Mouse (Mus musculus) embryonic facial prominence, embryonic 11.5 days (tissue): ENCODE results near the gene Akap9. TPM values are rescaled to one million over a fixed set of nuclear protein-coding genes. Genes with fewer than 3 reads are reported as not detected.
A peak's percentile ranks its signal among the peaks of the same experiment; 100 is the strongest.

Experiments
- ATAC-seq: fragments of 200-750 bp; cut with Nextera tagmentation; replicated peaks from 2 replicates; pipeline ENCODE4 v1.8.0; 2017; ENCODE audit warnings: low read depth; ENCODE audit not compliant: insufficient number of reproducible peaks, low FRiP score, low TSS enrichment
- DNase-seq: peaks from one replicate; pipeline ENCODE4 v3.0.0-alpha.2; 2015; ENCODE audit warnings: low spot score
- H3K27ac ChIP-seq: fragments of 300-500 bp; sonication (generic); replicated peaks from 2 replicates; pipeline ENCODE4 v1.5.1; 2014; ENCODE audit warnings: mild to moderate bottlenecking, low read depth, low read length, control low read depth
- H3K27me3 ChIP-seq: fragments of 300-500 bp; sonication (generic); 2 replicates; pipeline ENCODE4 v1.6.1; 2014; ENCODE audit warnings: mild to moderate bottlenecking, low read length, moderate library complexity, mixed read lengths; ENCODE audit not compliant: control insufficient read depth, insufficient read depth
- H3K36me3 ChIP-seq: fragments of 300-500 bp; sonication (generic); replicated peaks from 2 replicates; pipeline ENCODE4 v1.6.1; 2014; ENCODE audit warnings: low read depth, mild to moderate bottlenecking, low read length, moderate library complexity, mixed read lengths; ENCODE audit not compliant: control insufficient read depth, insufficient read depth
- H3K4me1 ChIP-seq: fragments of 300-500 bp; sonication (generic); 2 replicates; pipeline ENCODE4 v1.6.1; 2014; ENCODE audit warnings: low read length, mixed read lengths; ENCODE audit not compliant: control insufficient read depth, insufficient read depth
- H3K4me2 ChIP-seq: fragments of 300-500 bp; sonication (generic); 2 replicates; pipeline ENCODE4 v1.6.1; 2014; ENCODE audit warnings: low read depth, mild to moderate bottlenecking, control low read depth, low read length, moderate library complexity
- H3K4me3 ChIP-seq: fragments of 300-500 bp; sonication (generic); 2 replicates; pipeline ENCODE4 v1.5.1; 2014; ENCODE audit warnings: low read depth, low read length, control low read depth
- H3K9ac ChIP-seq: fragments of 300-500 bp; sonication (generic); replicated peaks from 2 replicates; pipeline ENCODE4 v1.6.1; 2014; ENCODE audit warnings: mild to moderate bottlenecking, control low read depth, low read length
- H3K9me3 ChIP-seq: fragments of 300-500 bp; sonication (generic); replicated peaks from 2 replicates; pipeline ENCODE4 v1.6.1; 2016; ENCODE audit warnings: mild to moderate bottlenecking, low read length, inconsistent platforms, mixed read lengths; ENCODE audit not compliant: control insufficient read depth
- WGBS: fragments of 180-500 bp; shearing (Covaris S2); extraction: QIAGEN DNeasy Blood & Tissue Kit; methylation state at CpG from one replicate; pipeline ENCODE4 v1.1.7; 2014; 5-methylcytosine and 5-hydroxymethylcytosine counted together
- polyA plus RNA-seq: library from polyadenylated mRNA; unstranded; fragments of >200 nt; fragmentation: Nextera tagmentation; extraction: Ambion mirVana; gene quantifications from 2 replicates; pipeline ENCODE4 v1.2.1, GENCODE M21; 2014

Akap9 gene
- polyA plus RNA-seq, 1 experiment from 2014 or later = 97.9 TPM

DNA sequence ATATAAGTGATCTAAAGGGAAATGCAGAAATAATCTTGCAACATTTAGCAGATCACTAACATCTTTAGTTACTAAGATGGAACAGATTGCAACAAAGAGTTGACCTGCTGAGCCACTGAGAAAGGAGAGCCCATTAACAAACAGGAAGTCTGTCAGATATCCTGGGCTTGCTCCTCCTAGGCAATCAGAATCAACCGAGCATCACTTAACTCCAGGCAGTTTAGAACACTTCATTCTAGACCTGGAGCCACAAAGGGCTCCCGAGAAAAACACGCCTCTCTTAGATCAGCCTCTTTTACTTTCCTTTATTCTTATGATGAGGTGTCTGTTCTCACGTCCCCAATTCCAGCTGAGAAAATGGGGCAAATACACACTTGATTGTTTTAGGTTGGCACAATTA lies 1.2 kb upstream of the Akap9 start:
- ATAC-seq = no peak
- peak; percentile 26 for DNase-seq
- Histone ChIP-seq H3K27me3 (no peaks in the 10 kb centered on the region), H3K9ac (no peak overlapping the region), H3K4me1 (peaks cover 4% of the 10 kb centered on the region; the same call in 1 of the 2 replicates), H3K9me3 (no peaks in the 10 kb centered on the region), H3K36me3 (no peaks in the 10 kb centered on the region), H3K4me2 (no peak overlapping the region), H3K27ac (no peak overlapping the region), H3K4me3 (no peak overlapping the region)
- WGBS = 42% methylated on average over 4 of the region's 4 CpGs

DNA sequence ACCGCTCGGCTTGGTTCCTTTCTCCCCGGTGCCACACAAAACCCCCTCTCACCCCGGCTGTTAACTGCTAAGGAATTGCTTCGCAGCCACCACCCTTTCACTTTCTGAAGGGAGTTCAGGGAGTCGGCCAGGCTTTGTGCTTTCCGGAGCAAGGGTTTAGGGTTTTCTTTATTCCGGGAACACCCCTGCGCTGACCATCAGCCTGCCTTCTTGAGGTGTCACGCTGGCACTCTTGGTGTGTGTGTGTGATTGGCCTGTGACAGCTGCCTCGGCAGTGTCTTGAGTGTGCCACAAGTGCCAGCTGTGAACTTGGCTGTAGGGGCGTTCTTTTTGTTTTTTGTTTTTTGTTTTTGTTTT lies 814 bp downstream of the Akap9 start:
- Histone ChIP-seq H3K36me3 (no peaks in the 10 kb centered on the region), H3K27ac (peak overlapping the region; percentile 77), H3K27me3 (no peaks in the 10 kb centered on the region), H3K9ac (peak overlapping the region; percentile 96), H3K4me1 (peaks cover 4% of the 10 kb centered on the region; the same call in 1 of the 2 replicates), H3K4me2 (peak overlapping the region; percentile 59), H3K9me3 (no peaks in the 10 kb centered on the region), H3K4me3 (peak overlapping the region; percentile 92)
- ATAC-seq = peak; percentile 68
- peak; percentile 61 for DNase-seq
- WGBS = under 1% methylated on average over 12 of the region's 12 CpGs

DNA sequence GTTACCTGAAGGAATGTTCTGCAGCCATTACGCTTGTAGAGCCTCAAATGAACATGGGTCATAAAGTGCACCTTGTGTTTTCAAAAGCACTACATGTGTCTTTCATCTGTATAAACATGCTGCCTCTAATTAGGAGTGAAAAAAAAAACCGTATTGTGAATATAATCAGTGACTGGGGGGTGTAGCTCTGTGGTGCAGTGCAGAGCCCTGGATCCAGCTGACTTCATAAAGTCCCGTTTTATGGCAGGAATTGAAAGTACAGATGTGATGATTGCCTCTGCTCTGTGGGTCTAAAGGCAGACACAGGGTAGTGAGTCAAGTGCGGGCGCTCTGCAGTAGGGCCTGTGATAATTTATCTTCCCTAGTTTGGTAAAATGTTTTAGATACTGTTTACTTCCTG lies 2.9 kb downstream of the Akap9 start:
- no peak overlapping the region for H3K9ac ChIP-seq

DNA sequence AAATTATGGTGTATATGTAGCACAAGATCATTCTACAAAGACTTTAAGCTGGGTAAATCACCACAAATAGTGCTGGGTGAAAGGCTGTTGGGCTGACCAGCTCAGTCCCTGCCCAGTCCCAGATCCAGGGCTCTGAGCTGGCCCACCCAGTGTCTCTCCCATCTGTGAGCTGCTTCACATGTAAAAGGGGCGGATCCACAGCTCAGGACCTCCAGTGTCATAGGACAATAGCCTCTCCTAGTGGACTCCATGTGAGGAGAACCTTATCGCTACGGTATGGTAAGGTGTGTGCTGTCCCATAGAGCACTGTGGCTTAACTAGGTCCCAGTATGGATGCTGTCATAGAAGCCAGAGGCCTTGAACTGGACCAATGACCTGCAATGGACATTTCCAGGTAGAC lies 3.8 kb downstream of the Akap9 start:
- Histone ChIP-seq H3K4me3 (no peak overlapping the region), H3K4me2 (no peak overlapping the region), H3K27me3 (no peaks in the 10 kb centered on the region), H3K9me3 (no peaks in the 10 kb centered on the region), H3K27ac (no peak overlapping the region), H3K36me3 (no peaks in the 10 kb centered on the region), H3K9ac (no peak overlapping the region), H3K4me1 (peaks cover 4% of the 10 kb centered on the region; the same call in 1 of the 2 replicates)
- DNase-seq = no peak
- 92% methylated on average over 3 of the region's 3 CpGs for WGBS
- ATAC-seq = no peak

More for the DNA sequence above, 2.9 kb downstream of the Akap9 start:
- no peaks in the 10 kb centered on the region for H3K27me3 ChIP-seq
- ATAC-seq (no peak), DNase-seq (no peak)
- 61% methylated on average over 5 of the region's 5 CpGs for WGBS
- H3K9me3 ChIP-seq = no peaks in the 10 kb centered on the region
- H3K4me3 ChIP-seq = no peak overlapping the region
- no peak overlapping the region for H3K27ac ChIP-seq
- no peaks in the 10 kb centered on the region for H3K36me3 ChIP-seq
- peaks cover 4% of the 10 kb centered on the region; the same call in 1 of the 2 replicates for H3K4me1 ChIP-seq
- H3K4me2 ChIP-seq = no peak overlapping the region

DNA sequence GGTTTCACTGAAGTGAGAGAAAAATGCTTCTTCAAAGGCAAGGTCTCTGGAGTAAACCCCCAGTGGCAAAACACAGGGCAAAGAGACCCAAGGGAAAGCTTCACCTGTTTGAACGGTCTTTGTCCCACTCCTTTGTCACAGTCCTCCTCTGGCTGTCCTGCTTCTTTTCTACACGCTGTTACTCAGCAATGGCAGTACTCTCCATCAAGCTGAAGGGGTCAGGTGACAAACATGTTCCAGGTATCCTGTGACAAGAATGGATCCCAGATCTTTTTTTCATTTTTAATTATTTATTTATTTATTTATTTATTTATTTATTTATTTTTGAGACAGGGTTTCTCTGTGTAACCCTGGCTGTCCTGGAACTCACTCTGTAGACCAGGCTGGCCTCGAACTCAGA lies 5.7 kb downstream of the Akap9 start:
- H3K27ac ChIP-seq = no peak overlapping the region
- WGBS = 93% methylated on average over 3 of the region's 3 CpGs
- no peak for DNase-seq
- no peak for ATAC-seq
- no peaks in the 10 kb centered on the region for H3K36me3 ChIP-seq
- H3K4me3 ChIP-seq = no peak overlapping the region
- peaks cover 4% of the 10 kb centered on the region; the same call in 1 of the 2 replicates for H3K4me1 ChIP-seq
- no peak overlapping the region for H3K4me2 ChIP-seq
- H3K9me3 ChIP-seq = no peaks in the 10 kb centered on the region
- no peaks in the 10 kb centered on the region for H3K27me3 ChIP-seq
- no peak overlapping the region for H3K9ac ChIP-seq

DNA sequence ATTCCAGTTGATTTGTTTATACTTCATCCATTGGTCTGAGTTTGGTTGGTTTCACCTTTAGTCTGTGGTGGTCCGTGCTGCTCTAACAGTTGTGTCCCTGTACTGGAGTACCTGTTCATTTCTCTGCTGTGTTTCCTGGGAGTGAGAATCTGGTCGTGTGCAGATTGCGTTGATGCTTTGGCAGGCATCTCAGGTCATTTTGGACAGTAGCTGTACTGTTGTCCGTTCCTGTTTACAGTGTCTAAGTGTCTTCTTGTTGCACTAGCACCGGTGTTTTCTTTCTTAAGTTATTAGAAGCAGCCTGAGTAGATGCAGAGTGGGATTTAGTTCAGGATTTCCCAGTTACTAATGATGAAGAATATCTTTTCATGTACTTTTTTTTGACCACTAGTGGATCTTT lies 7.4 kb downstream of the Akap9 start:
- Histone ChIP-seq H3K27ac (no peak overlapping the region), H3K9ac (no peak overlapping the region), H3K36me3 (no peaks in the 10 kb centered on the region), H3K4me3 (no peak overlapping the region), H3K9me3 (no peaks in the 10 kb centered on the region), H3K4me1 (no peaks in the 10 kb centered on the region), H3K4me2 (no peak overlapping the region), H3K27me3 (no peaks in the 10 kb centered on the region)
- 96% methylated on average over 5 of the region's 5 CpGs for WGBS
- ATAC-seq (no peak), DNase-seq (no peak)

DNA sequence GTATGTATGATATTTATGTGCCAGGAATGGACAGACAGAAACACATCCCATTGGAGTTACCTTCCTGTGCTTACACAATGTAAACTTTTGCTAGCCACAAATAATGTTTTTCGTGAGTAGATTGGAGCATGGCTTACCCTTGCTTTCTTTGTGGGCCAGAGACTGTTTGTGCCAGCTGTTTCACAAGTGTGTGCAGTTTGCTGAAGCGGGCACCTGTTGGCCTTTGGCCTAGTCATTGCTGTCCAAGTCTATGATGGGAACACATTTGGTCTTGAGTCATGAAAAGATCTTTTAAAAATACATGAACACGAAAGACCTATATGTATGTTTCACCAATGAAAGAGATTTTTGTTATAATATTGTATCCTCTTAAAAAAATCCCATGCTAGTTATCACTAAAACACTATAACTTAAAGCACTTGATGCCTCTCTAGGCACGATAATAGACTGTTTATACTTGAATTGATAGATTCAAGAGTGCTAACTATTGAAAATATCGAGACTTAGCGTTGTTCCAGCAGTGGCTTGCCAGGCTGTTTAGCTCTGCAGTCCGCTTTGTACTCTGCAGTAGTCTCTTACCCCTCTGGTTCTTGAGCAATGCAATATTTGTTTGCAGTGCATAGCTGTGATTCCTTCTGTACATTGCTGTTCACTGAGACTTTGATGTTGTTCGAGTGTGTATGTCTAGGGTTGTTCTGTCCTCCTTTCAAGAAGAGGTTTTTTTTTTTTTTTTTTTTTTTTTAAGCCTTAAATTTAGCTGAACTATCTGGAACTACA lies 8.1 kb downstream of the Akap9 start:
- no peak for DNase-seq
- WGBS = 90% methylated on average over 8 of the region's 8 CpGs

DNA sequence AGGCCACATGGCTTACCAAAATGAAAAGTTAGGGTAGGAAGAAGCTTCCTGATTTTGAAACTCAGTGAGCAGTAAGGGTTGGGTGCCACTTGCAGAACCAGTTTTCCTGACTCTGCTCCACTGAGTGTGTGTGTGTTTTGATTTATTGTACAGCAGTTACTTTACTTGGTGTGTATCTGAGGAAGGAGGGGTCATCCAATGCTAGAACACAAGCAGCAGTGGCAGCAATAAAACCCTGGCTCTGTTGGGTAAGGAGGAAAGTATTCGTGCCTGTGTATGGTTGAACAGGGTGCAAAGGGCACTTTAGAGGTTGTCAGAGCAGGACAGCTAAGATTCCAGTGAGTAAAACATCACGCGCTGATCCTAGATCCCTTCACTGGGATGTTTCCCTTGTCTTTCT lies 11.1 kb downstream of the Akap9 start:
- Histone ChIP-seq H3K36me3 (no peaks in the 10 kb centered on the region), H3K4me1 (no peaks in the 10 kb centered on the region), H3K27me3 (no peaks in the 10 kb centered on the region), H3K4me3 (no peak overlapping the region), H3K4me2 (no peak overlapping the region), H3K9ac (no peak overlapping the region), H3K9me3 (no peaks in the 10 kb centered on the region), H3K27ac (no peak overlapping the region)
- DNase-seq (no peak), ATAC-seq (no peak)
- 93% methylated on average over 3 of the region's 3 CpGs for WGBS

More for the DNA sequence above, 8.1 kb downstream of the Akap9 start:
- Histone ChIP-seq H3K4me2 (no peak overlapping the region), H3K36me3 (no peaks in the 10 kb centered on the region), H3K27ac (no peak overlapping the region), H3K9me3 (no peaks in the 10 kb centered on the region), H3K4me1 (no peaks in the 10 kb centered on the region), H3K9ac (no peak overlapping the region), H3K27me3 (no peaks in the 10 kb centered on the region), H3K4me3 (no peak overlapping the region)
- no peak for ATAC-seq
